In genomic region chr4:43428946-43429345, GRCm38 (mm10) we compare ENCODE assay signal across 8 mouse cellular contexts. TPM values are rescaled to one million over a fixed set of nuclear protein-coding genes. Genes with fewer than 3 reads are reported as not detected.
DNase-seq lines count a peak whose midpoint lies in the region; ATAC-seq lines count a peak whose summit lies in the region.
"Had no signal": no experiment of that assay in that cellular context is flagged by ENCODE, and none has a peak within 500 bp of the region (broad histone marks: within the 10 kb centered on the region; RNA-seq: fewer than 3 reads in every experiment).

TSS of gene Fam166b (minus strand) at chr4:43429134.

- no peak within 1 kb of the TSS for H3K27ac ChIP-seq in heart, embryonic 16.5 days (ENCODE audit: low read length)
- no peak within 1 kb of the TSS for H3K27ac ChIP-seq in lung, embryonic 16.5 days (ENCODE audit: low read length)

- 13% methylated on average over 10 of the region's 10 CpGs for WGBS in heart, embryonic 16.5 days
- WGBS in lung, embryonic 16.5 days: 11% methylated on average over 10 of the region's 10 CpGs

- H3K36me3 ChIP-seq in heart, embryonic 16.5 days (ENCODE audit: control insufficient read depth, insufficient read depth): peaks cover 27% of the 10 kb centered on the region
- peaks cover 20% of the 10 kb centered on the region for H3K36me3 ChIP-seq in lung, embryonic 16.5 days (ENCODE audit: control insufficient read depth, insufficient read depth, low read length)

- peaks cover 3% of the 10 kb centered on the region; the same call in 1 of the 2 replicates for H3K4me1 ChIP-seq in heart, embryonic 16.5 days (ENCODE audit: control insufficient read depth, insufficient read depth, low read length)
- H3K4me1 ChIP-seq in lung, embryonic 16.5 days (replicated peaks; ENCODE audit: control insufficient read depth, insufficient read depth, low read length): peaks cover 10% of the 10 kb centered on the region

- peak; percentile 31 to 42 for DNase-seq in right cerebral cortex, postnatal 10 days (ENCODE audit: low spot score in 2 of 2)
- DNase-seq in right cerebral cortex, postnatal 25 days: no peak
- DNase-seq in layer of hippocampus, adult 18-20 months (ENCODE audit: low spot score in 2 of 2): no peak
- DNase-seq in adrenal gland, postnatal 4 days (ENCODE audit: low spot score in 2 of 2): no peak
- DNase-seq in cerebellum, adult 11-12 months: no peak
- DNase-seq: thymus, postnatal 25 days had no signal

- no peak within 1 kb of the TSS for H3K4me3 ChIP-seq in heart, embryonic 16.5 days (ENCODE audit: low read length)
- H3K4me3 ChIP-seq in lung, embryonic 16.5 days (ENCODE audit: low read length): 0 out of 2 replicates have a peak within 1 kb of the TSS, but pooled peaks have one; percentile 15

- peaks cover 21% of the 10 kb centered on the region for H3K27me3 ChIP-seq in heart, embryonic 16.5 days (ENCODE audit: control insufficient read depth, insufficient read depth, low read length)
- peaks cover 9% of the 10 kb centered on the region for H3K27me3 ChIP-seq in lung, embryonic 16.5 days (ENCODE audit: control insufficient read depth, insufficient read depth, low read depth, low read length)

- H3K9me3 ChIP-seq in heart, embryonic 16.5 days (replicated peaks; ENCODE audit: control insufficient read depth, low read length): no peaks in the 10 kb centered on the region
- no peaks in the 10 kb centered on the region for H3K9me3 ChIP-seq in lung, embryonic 16.5 days (ENCODE audit: control insufficient read depth, low read length)

- peak; percentile 26; the same call in 1 of the 2 replicates for ATAC-seq in heart, embryonic 16.5 days (replicated peaks; ENCODE audit: extremely low read depth, insufficient read depth, low FRiP score)
- peak; percentile 50 for ATAC-seq in lung, embryonic 16.5 days (ENCODE audit: low read depth)

- peak within 1 kb of the TSS; percentile 42; the same call in 1 of the 2 replicates for H3K4me2 ChIP-seq in heart, embryonic 16.5 days (ENCODE audit: low read depth, low read length)
- H3K4me2 ChIP-seq in lung, embryonic 16.5 days (ENCODE audit: low read depth, low read length): peak within 1 kb of the TSS; percentile 30; the same call in 1 of the 2 replicates

- H3K9ac ChIP-seq in heart, embryonic 16.5 days (ENCODE audit: low read length): peak within 1 kb of the TSS; percentile 31
- peak within 1 kb of the TSS; percentile 38 for H3K9ac ChIP-seq in lung, embryonic 16.5 days (ENCODE audit: low read length)

RNA-seq across cellular contexts. Expression of gene Fam166b, which starts in this region (rescaled TPM):
- polyA plus RNA-seq in heart, embryonic 16.5 days (2015; fragmentation: Nextera tagmentation; extraction: Ambion mirVana): 0.21 and 0.31 TPM in 2 replicates
- polyA plus RNA-seq in lung, embryonic 16.5 days (2015; fragmentation: Nextera tagmentation; extraction: Ambion mirVana): 0.87 and 1.4 TPM in 2 replicates
- total RNA-seq in layer of hippocampus, adult 18-20 months (2021): under 1 TPM; 0.54 to 0.81 TPM
- under 1 TPM in 1 of 2 experiments, not detected in 1; 0.25 TPM for total RNA-seq in adrenal gland, postnatal 4 days (2021)

Comparison
In these comparisons a context has a peak if more than half of its experiments do, and no peak if none do; other contexts are left out.
1. DNase-seq: peak in right cerebral cortex, postnatal 10 days (2 of 2); none in right cerebral cortex, postnatal 25 days (single experiment), layer of hippocampus, adult 18-20 months (0 of 2), adrenal gland, postnatal 4 days (0 of 2) and cerebellum, adult 11-12 months (single experiment).
2. Peak in ATAC-seq, H3K9ac ChIP-seq and H3K4me2 ChIP-seq in heart, embryonic 16.5 days; RNA of the gene not detected or under 1 TPM.